Mouse (Mus musculus): ENCODE data around the gene Nsun2. TPM values are rescaled to one million over a fixed set of nuclear protein-coding genes. Genes with fewer than 3 reads are reported as not detected.
"Not testable (repeated sequence)": the region's sequence is repeated elsewhere in the genome, so short reads cannot be mapped to it uniquely, and the experiment has no call there.

Nsun2 gene
- total RNA-seq, 2 experiments from 2014 or later: 40.7 to 41.0 TPM

DNA sequence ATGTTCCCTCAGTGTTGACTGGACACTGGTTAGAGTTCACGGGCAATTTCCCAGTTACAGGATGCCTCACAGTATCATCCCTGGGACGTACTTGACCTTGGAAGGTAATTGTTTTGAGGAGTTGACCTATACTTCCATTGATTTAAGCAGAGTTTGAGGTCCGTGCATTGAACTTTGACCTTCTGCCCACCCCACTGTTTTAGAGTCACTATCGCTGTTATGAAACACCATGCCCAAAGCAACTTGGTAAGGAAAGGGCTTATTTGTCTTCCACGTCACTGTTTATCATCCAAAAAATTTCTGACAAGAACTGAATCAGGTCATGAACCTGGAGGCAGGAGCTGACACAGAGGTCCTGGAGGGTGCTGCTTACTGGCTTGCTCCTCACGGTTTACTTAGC lies 48.9 kb downstream of the Nsun2 start:
- intact Hi-C loops (cut with DNase I): no loop called here

GRCm38 (mm10) chr13:69583591-69583990 lies 50.0 kb downstream of the Nsun2 start:
- intact Hi-C loops (cut with DNase I): no loop called here
- no peak for DNase-seq

More for the DNA sequence above, 48.9 kb downstream of the Nsun2 start:
- DNase-seq: no peak

DNA sequence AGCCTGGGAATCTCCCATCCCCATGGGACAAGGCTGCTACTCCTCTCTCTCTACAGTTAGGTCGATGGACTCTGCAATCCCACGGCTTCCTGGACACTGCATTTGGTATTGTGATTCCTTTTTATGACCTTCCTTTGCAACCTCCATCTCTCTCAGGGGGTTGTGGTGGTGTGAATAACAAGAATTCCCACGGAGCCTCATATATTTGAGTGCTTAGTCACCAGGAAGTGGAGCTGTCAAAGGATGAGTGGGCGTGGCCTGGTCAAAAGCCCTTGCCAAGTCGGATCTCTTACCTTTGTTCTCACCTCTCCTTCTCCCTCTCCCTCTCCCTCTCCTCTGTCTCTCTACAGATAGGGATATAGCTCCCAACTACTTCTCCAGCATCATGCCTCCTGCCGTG lies 52.3 kb downstream of the Nsun2 start:
- no peak for DNase-seq
- intact Hi-C loops (cut with DNase I): no loop called here

GRCm38 (mm10) chr13:69586337-69586736 lies 52.8 kb downstream of the Nsun2 start:
- DNase-seq: no peak
- intact Hi-C loops (cut with DNase I): no loop called here

DNA sequence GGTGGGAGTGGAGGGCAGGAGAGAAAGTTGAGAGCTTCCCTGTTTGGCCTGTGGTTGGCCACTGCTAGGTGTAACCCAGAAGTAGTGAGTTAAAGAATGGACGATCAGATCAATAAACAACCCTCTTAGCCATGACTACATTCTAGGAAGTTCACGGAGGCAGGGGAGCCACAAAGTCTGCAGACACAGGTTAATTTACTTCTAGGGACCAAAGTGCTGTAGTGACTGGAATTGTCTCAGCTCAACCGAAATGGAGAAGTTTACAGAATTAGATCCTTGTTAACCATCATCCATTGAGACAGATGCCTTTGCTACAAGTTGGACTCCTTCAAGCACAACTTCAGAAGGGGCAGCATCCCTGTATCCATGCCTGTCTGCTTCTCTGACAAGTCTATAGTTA lies 54.3 kb downstream of the Nsun2 start:
- DNase-seq: no peak
- intact Hi-C loops (cut with DNase I): no loop called here

- intact Hi-C loops (cut with DNase I): no loop called here
Observed at GRCm38 (mm10) chr13:69588263-69588662, 54.7 kb downstream of the Nsun2 start.

DNA sequence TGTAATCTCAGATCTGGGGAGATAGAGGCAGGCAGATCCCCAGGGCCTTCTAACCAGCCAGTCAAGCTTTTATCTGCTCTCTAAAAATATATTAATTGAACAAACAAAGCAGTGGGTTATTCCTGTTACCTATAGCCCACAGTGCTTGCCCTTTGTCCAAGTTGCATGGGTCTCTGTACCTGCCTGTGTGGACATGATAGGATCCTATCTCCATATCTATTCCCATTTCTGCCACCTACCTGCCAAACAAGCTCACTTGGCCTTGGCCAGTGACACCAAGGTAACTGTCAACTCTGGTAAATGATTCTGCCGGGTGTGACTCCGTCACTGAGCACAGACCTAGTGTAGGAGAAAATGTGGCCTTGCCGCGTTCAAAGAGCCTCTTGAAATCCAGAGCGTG lies 57.8 kb downstream of the Nsun2 start:
- no peak for DNase-seq
- intact Hi-C loops (cut with DNase I): no loop called here

More at GRCm38 (mm10) chr13:69588263-69588662, 54.7 kb downstream of the Nsun2 start:
- DNase-seq: no peak

DNA sequence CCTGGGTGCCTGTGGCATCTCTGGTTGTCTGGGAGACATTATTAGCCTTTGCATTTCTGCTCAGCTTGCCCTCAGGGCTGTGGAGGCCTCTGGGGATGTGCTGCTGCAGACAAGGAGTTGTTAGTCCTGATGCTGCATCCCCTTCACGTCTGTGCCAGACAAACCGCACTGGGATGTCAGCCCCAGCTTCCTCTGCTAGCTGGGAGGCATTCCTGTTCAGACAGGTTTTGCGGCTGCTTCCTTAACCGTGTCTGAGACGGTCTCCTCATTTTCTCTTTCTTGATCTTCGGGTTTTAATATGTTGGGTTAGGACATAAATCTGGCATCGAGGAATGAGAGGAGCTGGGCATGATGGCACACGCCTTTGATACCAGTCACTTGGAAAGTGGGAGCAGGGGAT lies 58.7 kb downstream of the Nsun2 start:
- no peak for DNase-seq
- intact Hi-C loops (cut with DNase I): no loop called here

DNA sequence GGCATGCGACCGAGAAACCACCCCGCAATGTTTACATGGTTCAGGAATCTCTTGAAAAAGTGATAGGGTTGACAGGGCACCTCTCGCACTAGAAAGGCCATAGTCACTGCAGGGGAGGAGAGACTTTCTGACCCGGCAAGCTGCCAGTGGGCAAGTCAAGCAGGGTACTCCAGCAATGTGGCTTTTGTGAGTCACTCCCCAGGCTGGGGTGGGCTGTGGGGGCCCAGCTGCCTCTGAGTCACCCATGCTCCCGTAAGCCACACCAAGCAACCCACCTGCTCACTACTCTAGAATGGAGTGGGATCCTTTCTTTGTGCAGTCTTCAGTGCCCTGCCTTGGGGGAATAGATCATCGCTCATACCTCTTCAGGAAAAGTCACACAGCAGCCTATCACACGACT lies 59.9 kb downstream of the Nsun2 start:
- no peak for DNase-seq
- intact Hi-C loops (cut with DNase I): no loop called here

- DNase-seq: no peak
- intact Hi-C loops (cut with DNase I): loop anchor here (5.0 kb wide), 1 partner anchor 42 kb away; no protein-coding TSS in a partner anchor
Observed at GRCm38 (mm10) chr13:69594577-69595256, 61.2 kb downstream of the Nsun2 start.

GRCm38 (mm10) chr13:69595911-69596310 lies 62.4 kb downstream of the Nsun2 start:
- no peak for DNase-seq

DNA sequence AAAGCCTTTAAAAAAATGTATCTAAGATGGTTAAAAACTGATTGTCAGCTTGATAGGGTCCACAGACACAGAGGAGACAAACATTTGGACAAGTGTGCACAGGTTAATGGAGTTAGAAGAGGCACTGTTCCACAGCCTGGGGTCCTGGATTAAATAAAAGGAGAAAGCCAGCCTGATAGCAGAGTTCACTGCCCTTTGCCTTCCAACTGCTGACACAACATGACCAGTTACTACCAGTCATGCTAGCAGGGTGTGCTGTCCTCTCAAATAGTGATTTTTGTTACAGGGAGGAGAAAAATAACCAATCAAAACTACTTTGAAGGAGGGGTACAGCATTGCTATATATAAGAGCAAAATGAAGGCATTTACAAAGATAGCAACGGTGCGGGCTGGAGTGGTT lies 63.0 kb downstream of the Nsun2 start:
- no peak for DNase-seq
- intact Hi-C loops (cut with DNase I): loop anchor here (5.0 kb wide), 1 partner anchor 44 kb away; no protein-coding TSS in a partner anchor

More at GRCm38 (mm10) chr13:69595911-69596310, 62.4 kb downstream of the Nsun2 start:
- intact Hi-C loops (cut with DNase I): loop anchor here (5.0 kb wide), 1 partner anchor 44 kb away; no protein-coding TSS in a partner anchor

DNA sequence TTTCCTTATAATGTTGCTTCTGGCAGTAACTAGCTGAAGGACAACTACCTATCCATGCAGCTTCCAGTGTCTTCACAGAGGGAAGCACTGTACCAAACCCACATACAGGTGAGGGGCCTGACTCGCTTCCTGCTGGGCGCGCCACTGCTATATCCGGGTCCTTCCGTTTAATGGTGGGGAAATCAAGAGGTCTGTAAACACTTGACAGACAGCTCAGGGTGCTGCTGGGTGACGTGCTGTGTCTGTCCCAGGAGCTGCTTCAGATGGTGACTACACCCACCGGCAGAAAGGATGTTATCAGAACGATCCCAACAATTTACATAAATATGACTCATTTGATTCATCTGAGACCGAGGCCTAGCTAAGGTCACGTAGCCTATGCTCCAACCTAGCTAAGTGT lies 65.3 kb downstream of the Nsun2 start:
- DNase-seq: no peak
- intact Hi-C loops (cut with DNase I): loop anchor here (5.0 kb wide), 1 partner anchor 47 kb away; no protein-coding TSS in a partner anchor

GRCm38 (mm10) chr13:69600863-69601262 lies 67.3 kb downstream of the Nsun2 start:
- intact Hi-C loops (cut with DNase I); DNase-seq: not testable (repeated sequence)

DNA sequence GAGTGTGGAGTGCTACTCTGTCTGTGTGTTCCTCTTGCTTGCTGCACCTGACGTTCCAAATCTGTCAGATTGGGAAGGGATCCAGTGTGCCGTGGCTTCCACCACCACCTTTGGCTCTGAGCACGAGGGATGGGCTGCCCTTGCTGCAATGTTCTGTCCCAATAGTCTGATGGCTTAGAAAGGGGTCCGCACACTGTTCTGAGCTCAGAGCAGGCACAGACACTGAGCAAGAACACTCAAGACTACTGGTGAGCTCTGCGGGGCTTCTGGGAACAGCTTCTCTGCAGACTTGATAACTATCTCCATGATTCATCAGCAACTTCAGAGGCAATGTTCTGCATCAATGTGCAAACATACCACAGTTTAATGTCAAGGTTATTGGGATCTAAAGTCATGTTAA lies 67.8 kb downstream of the Nsun2 start:
- DNase-seq: no peak
- intact Hi-C loops (cut with DNase I): no loop called here

DNA sequence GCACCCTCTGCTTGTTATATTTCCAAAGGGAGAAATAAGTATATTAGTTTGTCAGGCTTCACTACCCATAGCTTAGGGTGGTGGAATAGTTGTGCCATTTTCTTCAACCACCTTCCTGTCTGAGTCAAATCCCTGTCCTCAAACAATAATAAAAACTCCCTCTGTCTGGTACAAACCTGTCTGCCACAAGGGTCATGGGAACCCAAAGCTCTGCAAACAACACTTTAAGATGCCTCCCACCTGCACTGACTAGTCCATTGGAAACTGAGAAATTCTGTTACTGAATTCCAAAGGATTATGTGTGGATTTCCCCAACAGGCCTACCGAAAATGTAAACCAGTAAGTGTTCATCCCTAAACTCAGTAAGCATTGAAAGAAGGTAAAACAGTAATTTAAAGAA lies 71.1 kb downstream of the Nsun2 start:
- no peak for DNase-seq
- intact Hi-C loops (cut with DNase I): no loop called here

DNA sequence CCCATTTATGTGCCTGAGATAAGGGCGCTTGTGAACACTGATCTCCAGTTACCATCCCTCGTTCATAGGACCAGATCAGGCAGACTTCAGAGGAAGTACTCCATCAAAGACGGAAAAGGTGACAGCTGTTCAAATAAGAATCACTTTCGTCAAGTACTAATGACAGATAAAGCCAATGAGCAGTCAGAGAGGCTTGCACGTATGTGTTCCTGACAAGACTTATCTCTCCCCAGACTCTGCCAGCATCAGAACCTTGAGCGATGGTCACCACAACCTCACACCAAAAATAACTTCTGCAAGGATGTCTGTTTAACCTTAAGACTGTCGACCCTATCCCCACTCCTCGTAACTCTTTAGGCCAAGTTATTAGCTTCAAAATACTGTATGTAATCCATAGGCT lies 75.2 kb downstream of the Nsun2 start:
- DNase-seq: no peak
- intact Hi-C loops (cut with DNase I): no loop called here

DNA sequence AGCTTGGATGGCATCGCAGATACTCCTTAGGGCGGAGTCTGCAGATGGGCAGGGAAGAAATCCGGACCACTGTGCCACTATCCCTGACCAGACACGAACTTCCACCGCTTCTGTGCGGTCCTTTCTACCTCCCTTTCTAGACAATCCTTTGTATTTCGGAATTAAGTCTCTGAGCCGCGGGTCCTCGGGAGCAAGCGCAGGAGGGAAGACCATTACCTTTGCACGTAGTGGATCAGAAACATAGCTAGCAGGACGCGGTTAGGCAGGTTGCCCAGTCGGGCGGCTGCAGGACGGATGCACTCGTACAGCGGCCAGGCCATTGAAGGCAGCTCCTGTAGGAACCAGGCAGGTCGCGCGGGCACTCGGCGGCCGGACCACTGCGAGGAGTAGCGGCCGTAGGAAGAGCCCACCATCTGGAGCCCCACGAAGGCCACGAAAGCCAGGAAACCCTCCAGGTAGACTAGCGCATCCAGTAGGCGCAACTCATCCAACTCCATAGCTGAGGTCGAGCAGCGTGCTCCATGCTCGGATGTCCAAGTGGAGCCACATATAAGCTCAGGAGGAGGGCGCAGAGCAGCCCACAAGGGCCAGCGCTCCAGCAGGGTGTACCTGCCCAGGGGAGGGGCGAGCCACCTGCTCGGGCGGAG lies 77.3 kb downstream of the Nsun2 start:
- intact Hi-C loops (cut with DNase I): loop anchor here (5.0 kb wide), 2 partner anchors 59 to 74 kb away; no protein-coding TSS in a partner anchor
- DNase-seq: peak in 1 of 2 experiments; percentile 20

DNA sequence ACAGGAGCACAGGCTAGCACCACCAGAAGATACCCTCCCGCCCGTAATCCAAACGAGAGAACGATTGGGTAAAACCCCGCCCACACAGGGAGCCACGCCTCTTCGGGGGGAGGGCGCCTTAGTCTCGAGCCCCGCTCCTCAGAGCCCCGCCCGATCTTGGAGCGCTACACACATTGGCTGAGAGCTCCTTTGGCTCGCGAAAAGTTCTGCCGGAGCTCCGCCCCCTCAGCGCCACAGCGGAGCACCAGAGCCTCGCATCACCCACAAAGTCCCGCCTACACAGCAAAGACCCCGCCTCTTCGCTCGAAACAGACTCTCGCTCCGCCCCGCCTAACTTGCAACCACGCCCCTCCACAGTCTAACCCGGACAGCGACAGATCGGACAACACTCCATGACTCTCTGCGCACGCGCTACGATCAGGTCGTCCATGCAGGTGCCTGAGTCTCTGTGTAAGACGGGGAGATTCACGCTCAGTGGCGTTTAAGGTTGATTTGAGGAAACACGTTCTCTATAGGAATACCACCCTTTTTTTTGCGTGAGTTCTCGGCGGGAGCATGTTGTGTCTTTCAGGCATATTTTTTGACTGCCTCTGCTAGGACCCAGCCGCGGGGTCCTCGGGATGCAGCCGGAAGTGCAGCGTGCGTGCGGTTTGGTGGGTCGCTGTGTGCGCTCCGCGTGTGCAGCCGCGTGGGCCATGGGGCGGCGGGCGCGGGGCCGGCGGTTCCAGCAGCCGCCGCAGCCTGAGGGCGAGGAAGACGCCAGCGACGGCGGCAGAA lies 78.0 kb downstream of the Nsun2 start, which contains the start of gene Srd5a1:
Gene Srd5a1 (minus strand): TSS at position 45 of the 777 bp plus-strand sequence.
- peak; percentile 99 to 100 for DNase-seq
- intact Hi-C loops (cut with DNase I): loop anchor here (5.0 kb wide), 2 partner anchors 59 to 74 kb away; no protein-coding TSS in a partner anchor

DNA sequence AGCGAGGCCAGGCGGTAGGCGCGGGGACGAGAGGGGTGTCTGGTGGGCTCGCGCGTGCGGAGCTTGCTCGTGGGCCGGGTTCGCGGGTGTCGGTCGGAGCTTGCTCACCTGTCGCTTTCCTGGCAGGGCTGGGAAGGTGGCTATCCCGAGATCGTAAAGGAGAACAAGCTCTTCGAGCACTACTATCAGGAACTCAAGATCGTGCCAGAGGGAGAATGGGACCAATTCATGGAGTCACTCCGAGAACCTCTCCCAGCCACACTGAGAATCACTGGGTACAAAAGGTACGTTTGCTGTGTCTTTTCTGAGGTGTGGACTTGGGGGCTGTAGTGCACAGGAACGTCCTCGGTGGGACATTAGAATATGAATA lies 78.6 kb downstream of the Nsun2 start:
- no peak for DNase-seq
- intact Hi-C loops (cut with DNase I): loop anchor here (5.0 kb wide), 2 partner anchors 60 to 75 kb away; no protein-coding TSS in a partner anchor

DNA sequence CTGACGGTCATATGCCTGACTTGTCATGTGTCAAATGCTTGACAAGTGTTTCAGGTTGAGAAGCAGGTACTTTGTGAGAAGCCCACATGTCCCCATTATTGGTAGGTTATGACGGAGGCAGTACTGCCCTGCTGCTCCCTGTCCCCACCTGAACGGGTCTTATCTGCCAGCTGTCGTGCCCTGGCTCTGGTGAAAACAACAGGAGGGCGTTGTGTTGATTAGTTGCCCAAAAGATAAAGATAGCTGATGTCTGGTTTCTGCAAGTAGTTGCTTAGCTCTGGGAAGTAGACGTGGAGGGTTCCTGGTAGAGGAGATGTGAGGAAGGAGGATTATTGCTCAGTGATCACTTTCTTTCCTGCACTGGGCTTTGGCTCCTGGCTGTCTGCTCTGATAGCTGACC lies 83.2 kb downstream of the Nsun2 start:
- intact Hi-C loops (cut with DNase I): no loop called here
- no peak for DNase-seq

Data from gastrocnemius, postnatal 36 days (tissue).